Mouse (Mus musculus): Measurements from ENCODE around the gene Myo1c. TPM values are rescaled to one million over a fixed set of nuclear protein-coding genes. Genes with fewer than 3 reads are reported as not detected.
"Not testable (repeated sequence)": the region's sequence is repeated elsewhere in the genome, so short reads cannot be mapped to it uniquely, and the experiment has no call there.

Gene Myo1c
- polyA plus RNA-seq, 1 experiment = 130 TPM

- TF ChIP-seq POLR2A (IDR thresholded peaks at IDR 0.05; ENCODE audit: low read depth, low read length) (no peak), CTCF (IDR thresholded peaks at IDR 0.05; ENCODE audit: extremely low read depth, insufficient read depth, insufficient read length, insufficient replicate concordance) (no peak)
- no peaks in the 10 kb centered on the region for H3K4me1 ChIP-seq (ENCODE audit: control insufficient read depth, insufficient read depth, insufficient read length)
Measured at GRCm38 (mm10) chr11:75688132-75688531, 37.8 kb downstream of the Myo1c start.

GRCm38 (mm10) chr11:75689977-75690376, 39.7 kb downstream of the Myo1c start:
- H3K4me3 ChIP-seq (ENCODE audit: extremely low read depth, insufficient read depth, insufficient read length) = no peak overlapping the region

More at GRCm38 (mm10) chr11:75688132-75688531, 37.8 kb downstream of the Myo1c start:
- H3K27ac ChIP-seq (ENCODE audit: insufficient read depth, low read length) = no peak overlapping the region
- no peak for DNase-seq (ENCODE audit: low read depth in 1 of 2, low spot score in 2 of 2)
- peaks cover 13% of the 10 kb centered on the region for H3K36me3 ChIP-seq (ENCODE audit: control insufficient read depth, insufficient read depth, low read length)
- 83% methylated on average over 2 of the region's 2 CpGs for WGBS
- no peak overlapping the region for H3K4me3 ChIP-seq (ENCODE audit: extremely low read depth, insufficient read depth, insufficient read length)
- no peaks in the 10 kb centered on the region for H3K27me3 ChIP-seq (ENCODE audit: control insufficient read depth, insufficient read depth, low read length)

DNA sequence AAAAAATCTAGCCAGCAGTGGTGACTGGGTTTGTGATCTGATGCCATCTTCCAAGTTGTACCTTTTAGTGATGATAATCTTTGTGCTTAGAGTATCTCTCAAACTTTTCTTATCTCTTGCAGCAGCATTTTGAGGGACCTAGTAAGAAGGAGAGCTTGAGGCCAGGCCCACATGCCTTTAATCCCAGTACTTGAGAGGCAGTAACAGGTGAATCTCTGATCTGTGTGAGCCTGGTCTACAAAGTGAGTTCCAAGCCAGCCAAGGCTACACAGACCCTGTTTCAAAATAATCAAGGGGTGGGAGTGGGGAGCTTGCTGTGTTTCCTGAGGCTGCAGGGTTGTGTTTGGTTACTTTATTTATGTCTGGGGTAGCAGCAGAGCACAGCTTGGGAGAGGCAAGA, 40.7 kb downstream of the Myo1c start:
- no peaks in the 10 kb centered on the region for H3K27me3 ChIP-seq (ENCODE audit: control insufficient read depth, insufficient read depth, low read length)
- no peak for DNase-seq (ENCODE audit: low read depth in 1 of 2, low spot score in 2 of 2)
- no peaks in the 10 kb centered on the region for H3K4me1 ChIP-seq (ENCODE audit: control insufficient read depth, insufficient read depth, insufficient read length)
- peaks cover 17% of the 10 kb centered on the region for H3K36me3 ChIP-seq (ENCODE audit: control insufficient read depth, insufficient read depth, low read length)
- H3K27ac ChIP-seq (ENCODE audit: insufficient read depth, low read length) = no peak overlapping the region
- no peak for TF ChIP-seq CTCF (IDR thresholded peaks at IDR 0.05; ENCODE audit: extremely low read depth, insufficient read depth, insufficient read length, insufficient replicate concordance)
- TF ChIP-seq POLR2A (IDR thresholded peaks at IDR 0.05; ENCODE audit: low read depth, low read length) = no peak
- H3K4me3 ChIP-seq (ENCODE audit: extremely low read depth, insufficient read depth, insufficient read length) = no peak overlapping the region

More at GRCm38 (mm10) chr11:75689977-75690376, 39.7 kb downstream of the Myo1c start:
- Histone ChIP-seq H3K4me1 (ENCODE audit: control insufficient read depth, insufficient read depth, insufficient read length) (no peaks in the 10 kb centered on the region), H3K27me3 (ENCODE audit: control insufficient read depth, insufficient read depth, low read length) (no peaks in the 10 kb centered on the region), H3K36me3 (ENCODE audit: control insufficient read depth, insufficient read depth, low read length) (peaks cover 17% of the 10 kb centered on the region), H3K27ac (ENCODE audit: insufficient read depth, low read length) (no peak overlapping the region)
- 76% methylated on average over 1 of the region's 1 CpGs for WGBS
- TF ChIP-seq CTCF (IDR thresholded peaks at IDR 0.05; ENCODE audit: extremely low read depth, insufficient read depth, insufficient read length, insufficient replicate concordance) (no peak), POLR2A (IDR thresholded peaks at IDR 0.05; ENCODE audit: low read depth, low read length) (no peak)
- no peak for DNase-seq (ENCODE audit: low read depth in 1 of 2, low spot score in 2 of 2)

DNA sequence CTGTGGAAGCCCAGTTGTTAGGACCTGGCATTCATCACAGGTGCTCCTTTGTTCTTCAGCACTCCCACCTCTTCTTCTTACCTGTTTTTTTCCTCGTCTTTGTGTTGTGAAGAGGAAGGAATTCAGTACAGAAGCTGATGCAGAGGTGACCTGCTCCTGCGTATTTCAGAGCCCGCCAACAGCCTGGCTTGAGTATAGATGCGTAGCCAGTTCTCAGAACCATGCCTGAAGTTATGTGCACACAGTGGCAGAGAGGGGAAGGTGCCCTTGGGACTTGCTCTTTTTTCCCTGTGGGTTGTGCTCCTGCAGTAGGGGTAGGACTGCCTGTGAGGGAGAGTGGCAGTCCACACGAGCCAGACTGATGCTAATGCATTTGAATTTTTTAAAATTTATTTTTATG, 43.3 kb downstream of the Myo1c start:
- H3K27me3 ChIP-seq (ENCODE audit: control insufficient read depth, insufficient read depth, low read length) = no peaks in the 10 kb centered on the region
- WGBS = 93% methylated on average over 5 of the region's 5 CpGs
- H3K36me3 ChIP-seq (ENCODE audit: control insufficient read depth, insufficient read depth, low read length) = peaks cover 31% of the 10 kb centered on the region
- H3K4me1 ChIP-seq (ENCODE audit: control insufficient read depth, insufficient read depth, insufficient read length) = no peaks in the 10 kb centered on the region
- no peak overlapping the region for H3K4me3 ChIP-seq (ENCODE audit: extremely low read depth, insufficient read depth, insufficient read length)
- H3K27ac ChIP-seq (ENCODE audit: insufficient read depth, low read length) = no peak overlapping the region
- TF ChIP-seq POLR2A (IDR thresholded peaks at IDR 0.05; ENCODE audit: low read depth, low read length) (no peak), CTCF (IDR thresholded peaks at IDR 0.05; ENCODE audit: extremely low read depth, insufficient read depth, insufficient read length, insufficient replicate concordance) (no peak)
- no peak for DNase-seq (ENCODE audit: low read depth in 1 of 2, low spot score in 2 of 2)

DNA sequence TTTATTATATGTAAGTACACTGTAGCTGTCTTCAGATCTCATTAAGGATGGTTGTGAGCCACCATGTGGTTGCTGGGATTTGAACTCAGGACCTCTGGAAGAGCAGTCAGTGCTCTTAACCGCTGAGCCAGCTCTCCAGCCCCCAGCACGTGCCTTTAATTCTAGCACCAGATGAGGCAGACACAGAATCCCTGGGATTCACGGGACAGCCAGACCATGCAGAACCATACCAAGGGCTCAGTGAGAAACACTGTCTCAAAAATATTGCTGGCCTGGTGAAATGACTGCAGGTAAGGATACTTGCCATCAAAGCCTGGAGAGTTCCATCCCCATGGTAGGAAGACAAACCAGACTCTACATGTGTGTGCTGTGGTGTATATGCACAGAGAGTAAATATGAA, 47.2 kb downstream of the Myo1c start:
- H3K36me3 ChIP-seq (ENCODE audit: control insufficient read depth, insufficient read depth, low read length) = peaks cover 35% of the 10 kb centered on the region
- H3K27me3 ChIP-seq (ENCODE audit: control insufficient read depth, insufficient read depth, low read length); H3K27ac ChIP-seq (ENCODE audit: insufficient read depth, low read length); H3K4me3 ChIP-seq (ENCODE audit: extremely low read depth, insufficient read depth, insufficient read length); H3K4me1 ChIP-seq (ENCODE audit: control insufficient read depth, insufficient read depth, insufficient read length); DNase-seq (ENCODE audit: low read depth in 1 of 2, low spot score in 2 of 2): not testable (repeated sequence)
- 97% methylated on average over 3 of the region's 3 CpGs for WGBS

DNA sequence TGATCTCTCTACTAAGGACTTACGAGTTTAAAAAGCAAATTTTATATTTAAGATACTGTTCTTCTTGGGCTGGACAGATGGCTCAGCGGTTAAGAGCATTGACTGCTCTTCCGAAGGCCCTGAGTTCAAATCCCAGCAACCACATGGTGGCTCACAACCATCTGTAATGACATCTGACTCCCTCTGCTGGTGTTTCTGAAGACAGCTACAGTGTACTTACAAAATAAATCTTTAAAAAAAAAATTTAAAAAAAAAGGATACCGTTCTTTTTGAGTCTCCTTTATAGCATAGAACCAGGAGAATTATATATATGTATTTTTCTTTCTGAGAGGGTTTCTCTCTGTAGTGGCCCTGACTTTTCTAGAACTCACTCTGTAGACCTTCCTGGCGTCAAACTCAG, 50.3 kb downstream of the Myo1c start:
- DNase-seq (ENCODE audit: low read depth in 1 of 2, low spot score in 2 of 2) = no peak
- Histone ChIP-seq H3K4me1 (ENCODE audit: control insufficient read depth, insufficient read depth, insufficient read length) (no peaks in the 10 kb centered on the region), H3K27ac (ENCODE audit: insufficient read depth, low read length) (no peak overlapping the region), H3K4me3 (ENCODE audit: extremely low read depth, insufficient read depth, insufficient read length) (no peak overlapping the region), H3K36me3 (ENCODE audit: control insufficient read depth, insufficient read depth, low read length) (peaks cover 40% of the 10 kb centered on the region), H3K27me3 (ENCODE audit: control insufficient read depth, insufficient read depth, low read length) (no peaks in the 10 kb centered on the region)
- 97% methylated on average over 5 of the region's 5 CpGs for WGBS
- TF ChIP-seq CTCF (IDR thresholded peaks at IDR 0.05; ENCODE audit: extremely low read depth, insufficient read depth, insufficient read length, insufficient replicate concordance) (no peak), POLR2A (IDR thresholded peaks at IDR 0.05; ENCODE audit: low read depth, low read length) (no peak)

DNA sequence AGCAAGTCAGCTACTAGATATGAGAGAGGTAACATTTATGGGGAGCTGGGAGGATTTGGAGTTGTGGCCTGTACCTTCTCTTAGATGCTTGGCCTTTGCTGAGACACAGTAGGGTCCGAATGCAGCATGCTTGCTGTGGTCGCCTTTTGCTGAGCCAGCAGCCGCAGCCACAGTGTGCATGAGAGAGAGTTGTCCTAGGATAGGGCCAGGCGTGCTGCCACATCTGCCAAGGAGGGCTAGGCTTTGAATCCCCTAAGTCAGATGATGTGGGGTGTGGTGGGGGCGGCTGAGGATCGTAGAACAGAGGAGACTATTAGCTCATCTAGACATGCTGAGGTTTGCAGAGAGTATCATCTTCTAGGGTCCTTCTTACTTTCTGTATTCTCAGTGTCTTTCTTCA, 52.5 kb downstream of the Myo1c start:
- Histone ChIP-seq H3K27ac (ENCODE audit: insufficient read depth, low read length) (no peak overlapping the region), H3K27me3 (ENCODE audit: control insufficient read depth, insufficient read depth, low read length) (no peaks in the 10 kb centered on the region), H3K36me3 (ENCODE audit: control insufficient read depth, insufficient read depth, low read length) (peaks cover 38% of the 10 kb centered on the region), H3K4me1 (ENCODE audit: control insufficient read depth, insufficient read depth, insufficient read length) (no peaks in the 10 kb centered on the region), H3K4me3 (ENCODE audit: extremely low read depth, insufficient read depth, insufficient read length) (no peak overlapping the region)
- WGBS = 97% methylated on average over 6 of the region's 6 CpGs
- DNase-seq (ENCODE audit: low read depth in 1 of 2, low spot score in 2 of 2) = no peak
- TF ChIP-seq POLR2A (IDR thresholded peaks at IDR 0.05; ENCODE audit: low read depth, low read length) (no peak), CTCF (IDR thresholded peaks at IDR 0.05; ENCODE audit: extremely low read depth, insufficient read depth, insufficient read length, insufficient replicate concordance) (no peak)

All from spleen, adult 2 months (tissue).